Mouse (Mus musculus) spleen, postnatal 4 days (tissue): ENCODE measurements around the gene Ptprt.

Experiments
- DNase-seq, 2 experiments: peaks; one replicate each; pipeline ENCODE4 v3.0.0; 2022; ENCODE audit warnings: low spot score in 2 of 2

Gene Ptprt

GRCm38 (mm10) chr2:162581651-162582050 is 79.3 kb downstream of the Ptprt start:
- no peak for DNase-seq

GRCm38 (mm10) chr2:162577819-162578218 is 83.1 kb downstream of the Ptprt start:
- no peak for DNase-seq

GRCm38 (mm10) chr2:162572851-162573250 is 88.1 kb downstream of the Ptprt start:
- DNase-seq, result no peak

GRCm38 (mm10) chr2:162571037-162571436 is 89.9 kb downstream of the Ptprt start:
- DNase-seq, result no peak

- DNase-seq, result no peak
Observed at GRCm38 (mm10) chr2:162568308-162569100, 92.4 kb downstream of the Ptprt start.

GRCm38 (mm10) chr2:162548312-162548711 is 112.6 kb downstream of the Ptprt start:
- no peak for DNase-seq

GRCm38 (mm10) chr2:162531638-162532037 is 129.3 kb downstream of the Ptprt start:
- DNase-seq, result no peak

- no peak for DNase-seq
Observed at GRCm38 (mm10) chr2:162528911-162529310, 132.0 kb downstream of the Ptprt start.

- no peak for DNase-seq
Observed at GRCm38 (mm10) chr2:162515993-162516392, 145.0 kb downstream of the Ptprt start.

GRCm38 (mm10) chr2:162513072-162513471 is 147.9 kb downstream of the Ptprt start:
- no peak for DNase-seq

- no peak for DNase-seq
Observed at GRCm38 (mm10) chr2:162512094-162512493, 148.9 kb downstream of the Ptprt start.

- DNase-seq, result no peak
Observed at GRCm38 (mm10) chr2:162509016-162509415, 151.9 kb downstream of the Ptprt start.

- no peak for DNase-seq
Observed at GRCm38 (mm10) chr2:162507664-162508063, 153.3 kb downstream of the Ptprt start.

GRCm38 (mm10) chr2:162504850-162505249 is 156.1 kb downstream of the Ptprt start:
- no peak for DNase-seq

GRCm38 (mm10) chr2:162499501-162499915 is 161.4 kb downstream of the Ptprt start:
- DNase-seq, result no peak

GRCm38 (mm10) chr2:162498191-162498590 is 162.8 kb downstream of the Ptprt start:
- DNase-seq, result no peak

- no peak for DNase-seq
Observed at GRCm38 (mm10) chr2:162484036-162484435, 176.9 kb downstream of the Ptprt start.

- DNase-seq, result no peak
Observed at GRCm38 (mm10) chr2:162443106-162443505, 217.8 kb downstream of the Ptprt start.

- DNase-seq, result no peak
Observed at GRCm38 (mm10) chr2:162436646-162437045, 224.3 kb downstream of the Ptprt start.

GRCm38 (mm10) chr2:162430171-162430570 is 230.8 kb downstream of the Ptprt start:
- DNase-seq, result no peak

GRCm38 (mm10) chr2:162426114-162426513 is 234.8 kb downstream of the Ptprt start:
- no peak for DNase-seq

- no peak for DNase-seq
Observed at GRCm38 (mm10) chr2:162418181-162418580, 242.8 kb downstream of the Ptprt start.

- no peak for DNase-seq
Observed at GRCm38 (mm10) chr2:162413073-162413812, 247.7 kb downstream of the Ptprt start.
